Mouse (Mus musculus) heart, postnatal 25 days (tissue): ENCODE data around the gene Gm9918. TPM values are rescaled to one million over a fixed set of nuclear protein-coding genes. Genes with fewer than 3 reads are reported as not detected.

Experiments used
- DNase-seq: peaks from one replicate; pipeline ENCODE4 v3.0.0; 2022; ENCODE audit warnings: low spot score
- intact Hi-C: fragments of 180-260 bp; cut with DNase I; formaldehyde crosslinking; loops from one replicate; pipeline ENCODE4 v1.15.1; 2025
- total RNA-seq, 2 experiments: library from RNA; stranded (reverse); gene quantifications; 2 replicates each; pipeline ENCODE4 v1.2.3; 2021

Gene Gm9918
- total RNA-seq, 2 experiments from 2014 or later, result not detected

DNA sequence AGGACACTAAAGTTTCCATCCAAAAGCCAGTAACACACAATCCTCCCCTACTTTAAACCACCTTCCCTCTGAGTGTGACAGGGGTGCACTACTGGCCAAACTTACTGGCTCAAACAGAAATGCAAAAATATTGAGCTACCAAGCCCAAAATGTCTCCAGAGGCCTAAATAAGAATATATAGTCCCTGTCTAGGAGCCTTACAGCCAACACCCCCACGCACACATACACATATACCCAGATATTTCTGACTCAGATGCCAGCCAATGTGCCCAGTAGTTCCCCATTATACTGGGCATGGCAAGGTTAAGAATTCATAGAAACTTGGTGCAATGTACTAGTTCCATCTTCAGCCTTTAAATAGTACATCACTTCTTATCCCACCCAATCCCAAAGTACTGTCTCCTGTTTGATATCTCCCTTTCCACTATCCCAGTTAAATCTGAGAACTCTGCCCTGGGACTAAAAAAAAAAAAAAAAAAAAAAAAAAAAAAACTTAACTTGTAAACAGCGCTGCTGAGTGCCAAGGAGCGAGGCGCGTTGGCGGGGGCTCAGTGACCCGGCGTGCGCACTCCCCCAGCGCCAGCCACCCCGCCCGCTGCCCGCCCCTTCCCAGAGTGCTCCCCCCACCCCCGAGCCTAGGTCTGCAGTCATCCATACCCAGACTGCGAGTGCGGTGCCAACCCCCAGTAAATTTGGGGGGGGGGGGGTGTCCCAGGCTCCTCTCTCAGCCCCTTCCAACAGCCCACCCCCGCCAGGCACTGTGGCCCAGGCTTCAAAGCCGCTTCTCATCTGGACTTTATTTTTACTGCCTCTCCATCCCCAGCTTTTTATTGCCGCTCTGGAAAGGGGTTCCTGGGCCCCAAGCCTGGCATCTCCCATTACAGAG lies 25.8 kb upstream of the Gm9918 start:
- no peak for DNase-seq
- intact Hi-C loops, result no loop called here

DNA sequence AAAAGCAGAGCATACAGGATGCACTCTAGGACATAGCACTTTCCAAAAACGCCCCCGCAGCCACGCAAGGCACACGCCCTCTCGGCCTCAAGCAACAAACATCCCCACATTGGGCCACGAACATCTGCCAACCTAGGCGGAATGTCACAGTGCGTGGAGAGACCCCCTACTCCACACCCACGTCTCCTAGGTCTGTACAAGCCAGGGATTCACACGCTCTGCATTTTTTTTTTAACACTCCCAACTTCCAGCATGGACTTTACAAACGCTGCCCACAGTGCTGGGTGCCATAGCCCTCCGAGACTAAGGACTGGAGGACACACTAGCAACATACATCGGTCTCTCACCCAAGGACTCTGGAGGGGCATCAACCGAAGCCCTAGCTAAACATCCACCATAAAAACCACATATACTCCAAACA lies 24.9 kb upstream of the Gm9918 start:
- intact Hi-C loops, result no loop called here
- DNase-seq, result no peak

DNA sequence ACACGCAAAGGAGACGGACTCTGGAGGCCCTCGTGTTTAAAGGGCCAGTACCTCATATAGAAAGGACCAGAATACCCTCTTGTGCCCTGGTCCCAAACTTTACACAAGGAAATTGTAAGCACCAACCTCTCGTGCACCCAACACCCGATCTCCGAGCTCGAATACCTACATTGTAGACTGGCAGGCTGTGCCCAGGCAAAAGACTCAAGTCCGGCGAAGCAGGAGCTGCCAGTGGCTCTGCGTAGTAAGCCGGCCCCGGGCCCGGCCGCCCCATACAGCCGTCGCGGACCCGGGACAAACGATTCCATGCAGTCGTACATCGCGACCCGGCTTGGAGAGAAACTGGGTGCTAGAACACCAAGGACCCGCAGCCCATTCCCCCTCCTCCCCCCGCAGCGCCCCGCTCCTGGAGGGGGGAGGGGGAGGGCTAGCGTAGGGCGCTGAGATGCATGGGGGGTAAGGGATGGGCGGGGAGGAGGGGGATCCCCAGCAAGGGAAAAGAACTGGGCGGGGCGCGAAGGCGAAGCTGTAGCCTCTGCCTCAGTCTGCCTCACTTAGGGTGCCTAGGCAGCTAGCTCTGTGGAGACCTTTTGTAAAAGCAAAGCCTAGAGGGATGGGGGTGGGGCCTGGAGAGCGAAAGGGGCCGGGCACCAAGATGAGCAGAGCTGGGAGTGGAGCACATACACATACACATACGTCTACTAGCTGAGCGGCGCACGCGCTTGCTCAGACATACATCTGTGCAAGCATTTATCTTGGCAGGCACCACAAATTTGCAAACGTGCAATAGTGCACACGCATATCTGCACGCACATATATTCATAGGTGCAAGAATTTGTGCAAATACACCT lies 24.2 kb upstream of the Gm9918 start:
- peak; percentile 69 for DNase-seq
- intact Hi-C loops, result no loop called here

DNA sequence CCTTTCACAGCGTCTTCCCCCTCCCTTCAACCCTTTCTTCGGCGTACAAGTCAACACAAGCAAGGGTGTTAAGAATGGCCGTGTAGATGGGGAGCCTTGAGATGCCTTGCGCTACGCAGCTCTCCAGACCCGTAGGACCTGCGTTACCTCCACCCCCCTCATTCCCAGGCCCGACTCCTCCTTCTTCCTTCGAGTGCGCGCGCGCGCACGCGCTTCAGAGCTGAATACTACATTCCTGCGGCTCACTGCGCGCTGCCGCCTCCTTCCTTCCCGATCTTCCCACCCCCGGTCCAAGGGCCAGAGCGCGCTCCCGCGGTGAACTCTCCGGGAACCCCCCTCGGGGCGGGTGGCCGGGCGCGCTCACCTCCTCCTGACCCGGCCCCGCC lies 23.5 kb upstream of the Gm9918 start:
- intact Hi-C loops, result loop anchor here (1.0 kb wide), 1 partner anchor 32 kb away; the partner anchor contains the start of gene Mfsd5
- DNase-seq, result peak; percentile 97

DNA sequence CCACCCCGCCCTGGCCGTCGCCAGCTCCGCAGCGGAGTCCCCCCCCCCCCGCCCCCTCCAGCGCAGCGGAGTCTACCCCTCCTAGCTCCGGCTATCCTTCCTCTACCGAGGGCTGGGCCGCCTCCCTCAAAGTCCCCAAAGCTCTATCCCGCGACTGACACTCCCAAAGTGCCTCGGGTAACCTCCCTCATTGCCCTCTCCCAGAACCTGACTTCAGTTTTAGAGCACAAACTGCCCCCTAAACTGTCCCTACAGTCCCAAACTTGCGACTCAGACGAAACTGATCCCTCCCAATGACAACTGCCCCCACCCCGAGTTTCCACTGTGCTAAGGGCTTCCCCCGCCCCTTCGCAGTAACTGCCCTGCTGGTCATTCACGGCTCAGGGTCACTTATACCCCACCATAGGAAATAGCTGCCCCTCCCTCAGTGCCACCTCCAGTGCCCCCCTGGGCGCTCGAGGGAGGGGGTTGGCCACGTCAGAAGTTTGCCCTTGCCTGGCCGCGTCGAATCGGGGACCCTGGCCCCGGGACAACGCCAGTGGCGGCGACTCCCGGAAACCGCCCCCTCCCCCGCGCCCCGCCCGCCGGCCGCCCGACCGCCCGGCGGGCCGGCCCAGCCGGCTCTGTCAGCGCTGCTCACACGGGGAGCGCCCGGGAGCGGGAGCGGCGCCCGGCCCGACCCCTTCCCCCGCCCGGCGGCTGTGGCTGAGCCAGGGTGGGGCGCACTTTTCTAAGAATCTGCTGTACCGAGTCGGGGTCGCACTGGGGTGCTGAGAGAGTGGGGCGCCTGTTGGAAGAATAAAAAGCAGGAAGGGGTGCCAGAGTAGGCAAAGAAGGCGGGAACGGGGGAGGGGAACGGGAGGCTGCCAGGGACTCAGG lies 22.9 kb upstream of the Gm9918 start:
- DNase-seq, result peak; percentile 79
- intact Hi-C loops, result loop anchor here (1.0 kb wide), 1 partner anchor 32 kb away; the partner anchor contains the start of gene Mfsd5

DNA sequence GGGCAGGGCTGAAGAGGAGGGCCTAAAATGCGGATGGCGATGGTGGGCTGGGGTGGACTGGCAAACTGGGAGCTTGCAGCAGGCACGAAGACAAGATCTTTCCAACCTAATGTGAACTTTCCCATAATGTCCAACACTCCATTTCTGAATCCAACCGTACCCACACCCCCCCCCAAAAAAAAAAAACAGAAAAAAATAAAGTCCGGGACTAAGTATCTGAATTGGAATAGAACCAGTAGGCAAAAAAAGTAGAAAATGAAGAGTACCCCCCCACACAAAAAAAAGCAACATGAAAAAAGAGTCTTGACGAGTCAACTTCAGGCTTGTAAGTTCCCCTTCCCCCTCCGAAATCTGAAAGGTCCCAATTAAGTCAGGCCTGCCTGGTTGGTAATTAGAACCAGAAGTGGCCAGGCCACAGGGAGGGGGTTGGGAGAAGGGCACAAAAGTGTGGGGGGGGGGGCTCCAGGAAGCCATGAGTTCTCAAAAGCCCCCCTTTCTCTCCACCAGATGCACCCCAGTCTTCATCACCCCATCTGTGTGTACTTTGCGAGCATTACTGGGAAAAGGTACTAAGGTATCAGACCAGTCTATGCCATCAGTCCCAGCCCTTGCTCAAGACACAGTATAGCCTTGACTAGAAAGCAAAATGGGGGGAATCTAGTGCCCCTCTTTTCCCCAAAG lies 22.1 kb upstream of the Gm9918 start:
- intact Hi-C loops, result no loop called here
- DNase-seq, result no peak

DNA sequence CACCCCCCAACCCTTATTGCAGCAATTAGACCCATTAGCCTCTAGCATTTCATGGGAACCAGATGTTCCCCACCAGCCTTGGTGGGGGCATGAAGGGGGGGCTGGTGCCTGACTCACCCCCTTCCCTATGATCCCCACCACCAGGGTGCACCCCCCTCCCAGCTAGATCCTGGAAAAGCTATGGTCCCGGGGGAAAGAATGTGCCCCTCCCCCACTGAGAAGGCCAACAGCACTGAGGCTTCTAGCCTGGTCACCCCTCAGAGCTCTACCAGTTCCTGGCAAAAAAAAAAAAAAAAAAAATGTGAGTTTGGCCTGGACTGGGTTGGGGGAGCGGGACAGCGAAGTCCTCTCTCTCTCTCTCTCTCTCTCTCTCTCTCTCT lies 21.6 kb upstream of the Gm9918 start:
- intact Hi-C loops, result no loop called here
- DNase-seq, result no peak

DNA sequence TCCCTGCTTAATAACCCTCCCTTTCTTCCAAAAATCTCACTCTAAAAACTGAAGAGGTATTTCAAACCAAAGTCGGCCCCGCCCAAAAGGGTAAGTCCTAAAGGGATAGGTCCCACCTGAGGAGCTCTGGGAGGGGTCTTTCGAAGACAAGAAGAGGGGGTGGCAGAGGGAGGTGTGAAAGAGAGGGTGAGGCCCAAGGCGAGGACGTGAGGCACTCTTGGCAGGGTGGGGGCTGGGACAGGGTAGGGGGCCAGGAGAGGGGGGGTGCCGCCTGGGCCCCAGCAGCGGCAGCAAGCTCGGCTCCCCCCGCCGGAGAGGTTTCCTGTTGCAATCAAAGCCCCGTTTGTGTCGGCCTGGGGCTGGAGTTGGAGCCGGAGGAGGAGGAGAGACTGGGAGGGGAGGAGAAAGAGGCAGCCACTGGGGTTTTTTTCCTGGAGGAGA lies 21.1 kb upstream of the Gm9918 start:
- intact Hi-C loops, result no loop called here
- DNase-seq, result no peak

DNA sequence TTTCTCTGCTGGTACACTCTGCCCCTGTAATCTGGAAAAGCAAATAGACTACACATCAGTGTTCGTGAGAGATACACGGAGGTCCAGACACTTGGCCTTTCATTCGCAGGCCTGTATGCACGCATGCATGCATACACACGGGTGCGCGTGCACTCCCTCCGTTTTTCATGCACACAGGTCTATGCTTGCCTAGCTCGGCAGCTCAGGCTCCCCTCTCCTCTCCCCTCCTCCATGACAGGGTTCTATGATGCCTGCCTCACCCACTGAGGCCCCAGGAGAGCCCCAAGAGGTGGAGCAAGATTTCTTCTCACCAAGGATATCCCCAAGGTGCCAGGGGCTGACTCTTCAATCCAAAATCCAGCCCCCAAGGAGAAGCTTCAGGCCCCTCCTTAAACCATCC lies 20.4 kb upstream of the Gm9918 start:
- intact Hi-C loops, result no loop called here
- no peak for DNase-seq

DNA sequence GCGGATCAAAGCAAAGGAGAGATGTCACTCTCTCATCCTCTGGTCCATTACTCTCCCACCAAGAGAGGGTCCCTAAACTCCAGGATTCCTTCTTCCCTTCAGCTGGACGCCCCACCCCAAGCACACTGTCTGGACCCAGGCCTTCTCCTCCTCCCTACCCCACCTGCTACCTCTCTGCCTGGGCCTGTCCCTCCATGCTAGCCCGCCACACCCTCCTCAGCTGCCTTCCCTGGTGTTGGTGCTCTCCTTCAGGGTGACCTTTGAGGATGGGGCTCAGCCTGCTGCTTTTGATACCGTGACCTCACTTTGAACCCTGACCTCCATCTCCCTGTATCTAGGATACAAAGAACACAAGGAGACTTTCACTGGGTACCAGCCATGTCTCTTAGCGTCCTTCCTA lies 19.8 kb upstream of the Gm9918 start:
- intact Hi-C loops, result no loop called here
- DNase-seq, result no peak

DNA sequence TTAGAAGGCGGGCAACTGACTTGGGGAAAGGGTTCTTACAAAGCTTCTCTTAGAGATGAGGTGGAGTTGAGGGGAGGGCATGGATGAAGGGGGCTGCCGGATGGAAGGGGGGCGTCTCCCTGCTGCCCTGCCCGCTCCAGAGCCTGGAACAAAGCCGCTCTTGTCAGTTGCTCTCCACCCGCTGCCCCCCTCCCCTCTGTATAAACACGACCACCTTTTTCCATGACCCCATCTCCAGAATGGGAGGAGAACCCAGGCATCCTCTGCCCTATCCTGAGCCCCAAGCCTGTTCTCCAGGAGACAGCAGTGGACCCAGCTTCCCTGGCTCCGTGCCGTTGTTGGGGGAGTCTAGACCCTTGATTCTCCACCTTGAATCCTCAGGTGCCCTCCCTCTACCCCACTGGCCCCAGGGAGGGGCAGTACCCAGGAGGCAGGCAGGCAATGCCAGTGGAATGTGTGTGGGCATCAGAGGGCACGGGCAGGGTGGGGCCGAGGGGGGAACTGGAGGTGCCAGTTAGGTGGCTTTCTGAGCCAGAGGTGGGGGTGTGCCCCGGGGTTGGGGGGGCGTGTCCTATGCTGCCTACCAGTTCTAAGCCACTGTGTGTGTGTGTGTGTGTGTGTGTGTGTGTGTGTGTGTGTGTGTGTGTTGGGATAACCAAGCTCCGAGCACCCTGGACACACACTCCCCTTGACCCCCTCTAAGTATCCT lies 14.7 kb upstream of the Gm9918 start:
- DNase-seq, result no peak
- intact Hi-C loops, result no loop called here

DNA sequence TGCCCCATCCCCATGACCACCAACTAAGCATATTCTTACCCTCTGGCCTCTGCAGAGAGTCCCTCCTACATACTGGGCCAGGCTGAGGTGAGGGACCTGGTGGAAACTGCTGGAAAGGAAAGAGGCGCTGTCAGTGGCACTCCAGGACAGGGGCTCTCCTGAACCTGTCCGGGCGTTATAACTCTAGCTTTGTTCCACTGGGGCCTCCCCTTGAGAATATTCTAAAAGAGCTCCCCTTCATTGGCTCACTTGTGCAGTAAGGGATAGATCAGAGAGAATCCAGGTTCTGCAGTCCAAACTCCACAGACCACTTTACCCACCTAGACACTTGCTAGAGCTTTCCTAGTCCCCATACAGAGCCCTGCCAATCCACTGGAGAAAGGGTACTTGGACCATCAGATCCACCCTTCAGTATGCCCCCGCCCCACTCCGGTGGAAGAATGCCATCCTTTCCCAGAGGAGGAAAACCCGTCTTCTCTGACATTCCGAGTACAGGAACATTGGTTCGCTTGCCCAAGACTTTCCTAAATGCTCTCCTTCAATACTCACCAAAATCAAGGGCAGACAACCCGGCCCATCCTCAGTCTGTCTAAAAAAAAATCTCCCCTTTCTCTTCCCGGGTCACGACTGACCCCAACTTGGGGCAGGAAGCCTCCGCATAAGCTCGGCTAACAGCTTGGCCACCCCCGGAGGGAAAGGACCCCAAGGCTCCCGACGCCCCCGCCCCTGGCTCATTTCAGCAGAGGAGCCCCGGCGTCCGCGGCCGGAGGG lies 13.7 kb upstream of the Gm9918 start:
- intact Hi-C loops, result no loop called here
- DNase-seq, result no peak

DNA sequence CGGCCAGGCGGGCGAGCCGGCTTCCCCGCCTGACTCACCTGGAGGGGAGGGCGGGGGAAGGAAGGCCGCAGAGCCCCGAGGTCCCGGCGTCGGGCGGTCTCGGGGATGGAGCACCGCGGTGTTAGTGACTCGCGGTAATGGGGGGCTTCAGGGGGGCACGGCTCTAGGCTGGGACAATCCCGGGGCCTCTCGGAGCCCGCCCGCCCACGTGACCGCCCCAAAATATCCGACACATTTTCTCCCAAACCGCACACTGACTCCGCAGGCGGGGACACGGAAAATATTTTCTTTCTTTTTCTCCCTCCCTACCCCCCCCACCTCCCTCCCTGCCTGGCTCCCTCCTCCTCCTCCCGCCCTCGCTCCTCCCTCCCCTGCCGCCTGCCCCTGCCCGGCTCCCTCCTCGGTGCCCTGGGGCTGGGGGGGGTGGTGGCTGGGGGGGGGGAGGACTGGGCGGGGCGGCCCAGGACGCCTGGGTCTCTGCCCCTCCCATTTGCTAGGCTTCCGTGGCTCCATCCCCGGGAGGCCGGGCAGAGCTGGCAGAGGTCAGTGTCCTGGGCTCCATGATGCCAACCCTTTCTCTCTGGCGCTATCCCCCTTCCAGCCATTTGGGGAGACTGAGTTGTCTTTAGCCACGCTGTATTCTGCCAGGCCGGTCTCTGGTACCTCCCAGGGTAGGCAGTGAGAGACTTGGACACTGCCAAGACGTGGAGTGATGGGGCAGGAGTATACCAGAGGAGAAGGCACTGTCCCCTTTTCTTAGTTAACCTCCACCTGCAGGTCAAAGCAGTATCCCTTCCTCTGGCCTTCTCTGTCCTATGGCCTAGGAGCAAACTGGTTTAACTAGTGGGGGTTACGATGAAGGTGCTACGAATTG lies 12.9 kb upstream of the Gm9918 start, which contains the start of gene Rarg:
TSS of gene Rarg (minus strand) at position 316 of the 874 bp plus-strand sequence.
- no peak for DNase-seq
- intact Hi-C loops, result no loop called here

DNA sequence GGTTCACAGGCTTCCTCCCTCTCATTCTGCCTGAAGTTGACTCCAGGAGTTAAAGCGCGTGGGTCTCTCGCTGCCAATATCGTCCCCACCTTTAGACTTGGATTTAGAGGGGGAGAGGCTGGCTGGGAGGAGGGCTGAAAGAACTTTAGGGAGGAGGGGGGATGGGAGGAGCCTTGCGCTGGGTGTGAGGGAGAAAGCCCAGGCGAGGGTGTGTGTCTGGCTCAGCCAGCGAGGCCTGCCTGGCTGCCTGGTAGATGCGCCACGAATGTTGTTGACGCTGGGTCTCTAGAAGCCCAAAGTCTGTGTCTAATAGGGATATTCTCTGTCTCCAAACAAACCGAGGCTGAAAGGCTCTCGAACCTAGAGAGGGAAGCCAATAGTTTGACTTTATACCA lies 12.3 kb upstream of the Gm9918 start:
- DNase-seq, result no peak
- intact Hi-C loops, result no loop called here

DNA sequence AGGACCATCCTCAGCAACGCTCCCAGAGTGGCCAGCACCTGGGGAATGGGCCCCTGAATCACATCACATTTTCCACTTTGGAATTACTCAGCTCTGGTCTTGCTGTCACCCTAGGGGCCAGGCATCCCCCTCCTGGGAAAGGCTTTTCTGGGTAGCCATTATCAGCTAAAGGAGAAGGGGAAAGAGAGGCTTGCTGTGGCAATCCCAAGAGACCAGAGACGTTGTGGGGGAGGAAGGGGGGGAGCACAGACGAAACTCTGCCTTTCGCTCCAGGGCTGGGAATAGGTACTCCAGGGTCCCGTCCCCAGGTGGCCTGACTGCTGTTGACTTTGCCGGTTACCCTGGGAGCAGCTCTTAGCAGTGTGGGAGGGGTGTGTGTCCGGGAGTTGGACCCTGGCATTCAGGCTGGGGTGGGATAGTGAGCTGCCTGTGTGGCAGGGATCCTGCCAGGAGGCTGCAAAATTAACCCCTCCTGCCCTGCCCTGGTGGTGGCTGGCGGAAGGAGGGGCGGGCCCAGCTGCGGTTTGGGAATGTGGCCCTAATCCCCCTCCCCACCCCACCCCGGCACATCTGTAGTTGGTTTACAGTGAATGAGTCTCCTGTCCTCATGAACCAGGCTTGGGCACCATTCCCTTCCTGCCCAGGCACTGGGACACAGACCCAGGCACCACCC lies 11.6 kb upstream of the Gm9918 start:
- intact Hi-C loops, result no loop called here
- DNase-seq, result no peak

DNA sequence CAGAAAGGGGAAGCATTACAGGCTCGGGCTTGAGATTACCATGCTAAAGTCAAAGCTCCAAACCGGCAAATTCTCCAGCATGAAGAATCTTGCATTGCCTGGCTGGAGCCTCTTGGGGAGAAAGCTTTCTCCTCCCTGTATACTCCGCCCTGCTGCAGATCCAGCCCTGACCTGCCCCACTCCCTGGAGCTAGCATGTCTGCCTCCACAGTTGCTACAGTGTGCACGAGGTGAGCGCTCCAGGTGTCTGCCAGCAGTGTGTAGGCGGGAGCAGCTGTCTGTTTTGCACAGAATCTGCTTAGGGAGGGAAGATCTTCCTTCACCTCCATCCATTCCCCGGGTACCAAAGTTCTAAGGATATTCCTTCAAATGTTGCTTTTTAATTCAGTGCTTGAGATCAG lies 7.8 kb upstream of the Gm9918 start:
- DNase-seq, result no peak
- intact Hi-C loops, result no loop called here

DNA sequence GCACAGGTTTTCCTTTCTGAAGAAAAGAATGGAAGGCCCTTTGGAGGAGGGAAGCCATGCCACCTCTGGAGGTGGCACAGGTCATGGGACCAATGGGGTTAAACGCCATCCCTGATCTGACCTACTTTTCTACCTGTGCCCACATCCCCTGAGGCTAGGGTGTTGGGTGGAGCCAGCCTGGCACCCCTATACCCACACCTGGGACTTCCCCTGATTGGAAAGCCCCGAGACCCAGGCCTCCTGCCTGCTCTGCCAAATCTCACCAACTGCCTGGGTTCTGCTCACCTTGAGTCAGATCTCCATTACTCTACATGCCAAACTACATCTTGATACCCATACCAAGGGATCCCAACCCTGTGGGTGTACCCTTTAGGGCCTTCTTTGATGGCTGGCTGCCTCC lies 7.3 kb upstream of the Gm9918 start:
- intact Hi-C loops, result no loop called here
- no peak for DNase-seq
